ENCODE assay signal across 6 mouse cellular contexts in genomic region chr1:64577911-64578310, GRCm38 (mm10). TPM values are rescaled to one million over a fixed set of nuclear protein-coding genes. Genes with fewer than 3 reads are reported as not detected.
DNase-seq lines count a peak whose midpoint lies in the region; ATAC-seq and TF ChIP-seq lines count a peak whose summit lies in the region.
"Not testable (repeated sequence)": the region's sequence is repeated elsewhere in the genome, so short reads cannot be mapped to it uniquely, and the experiment has no call there.

No protein-coding gene starts in this region.

- WGBS in midbrain, embryonic 11.5 days = 62% methylated on average over 9 of the region's 9 CpGs

- peak; percentile 87 for DNase-seq in ES-CJ7 (ENCODE audit: low read depth, low spot score)
- DNase-seq in ZHBTc4 (ENCODE audit: low read depth, low spot score) = peak; percentile 74
- peak; percentile 33 for DNase-seq in embryo, embryonic 10.5 days (ENCODE audit: low spot score)
- peak; percentile 40 for DNase-seq in gastrocnemius, adult 2 months
- DNase-seq in kidney, adult 9 months = peak; percentile 11
- peak; percentile 56 for DNase-seq in midbrain, embryonic 11.5 days (ENCODE audit: low spot score, missing footprints)

- TF ChIP-seq CTCF in gastrocnemius, adult 2 months (IDR thresholded peaks at IDR 0.05) = not testable (repeated sequence)

- H3K4me3 ChIP-seq in gastrocnemius, adult 2 months; midbrain, embryonic 11.5 days (ENCODE audit: low read depth, low read length): not testable (repeated sequence)

- H3K4me1 ChIP-seq in midbrain, embryonic 11.5 days (ENCODE audit: control insufficient read depth, insufficient read depth, low read length) = not testable (repeated sequence)

- intact Hi-C loops in gastrocnemius, adult 2 months (cut with DNase I) = not testable (repeated sequence)

- ATAC-seq in midbrain, embryonic 11.5 days (ENCODE audit: low FRiP score) = not testable (repeated sequence)

- not testable (repeated sequence) for H3K9ac ChIP-seq in midbrain, embryonic 11.5 days (ENCODE audit: low read length)

- not testable (repeated sequence) for H3K36me3 ChIP-seq in midbrain, embryonic 11.5 days (ENCODE audit: control insufficient read depth, insufficient read depth, low read length)

- H3K4me2 ChIP-seq in midbrain, embryonic 11.5 days = not testable (repeated sequence)

- H3K27me3 ChIP-seq in midbrain, embryonic 11.5 days (ENCODE audit: control insufficient read depth, insufficient read depth, low read length) = not testable (repeated sequence)

- peak overlapping the region; percentile 13 for H3K27ac ChIP-seq in gastrocnemius, adult 2 months
- not testable (repeated sequence) for H3K27ac ChIP-seq in midbrain, embryonic 11.5 days (ENCODE audit: low read depth, low read length)

- not testable (repeated sequence) for H3K9me3 ChIP-seq in midbrain, embryonic 11.5 days (ENCODE audit: control insufficient read depth, low read length)

RNA-seq across cellular contexts. Expression of gene Mettl21a, which starts 39.1 kb away (rescaled TPM):
- total RNA-seq in gastrocnemius, adult 2 months (2021) = 10 to 100 TPM in 1 of 2 experiments, 1 to 10 TPM in 1; 8.1 to 10.6 TPM
- 20.9 and 24.4 TPM in 2 replicates for polyA plus RNA-seq in midbrain, embryonic 11.5 days (2014; fragmentation: Nextera tagmentation; extraction: Ambion mirVana)

RNA-seq across cellular contexts. Expression of gene Creb1, which starts 45.5 kb away (rescaled TPM):
- total RNA-seq in gastrocnemius, adult 2 months (2021) = 10 to 100 TPM; 19.5 to 25.3 TPM
- 59.7 and 71.4 TPM in 2 replicates for polyA plus RNA-seq in midbrain, embryonic 11.5 days (2014; fragmentation: Nextera tagmentation; extraction: Ambion mirVana)

Comparison
In these comparisons a context has a peak if more than half of its experiments do, and no peak if none do; other contexts are left out.
1. DNase-seq: peak in every context shown above with its lines; median percentile 87 in ES-CJ7; 74 in ZHBTc4; 56 in midbrain, embryonic 11.5 days; 40 in gastrocnemius, adult 2 months; 33 in embryo, embryonic 10.5 days; 11 in kidney, adult 9 months.